Mouse (Mus musculus): ENCODE measurements around the gene Traf3.

Gene Traf3

GRCm38 (mm10) chr12:111314273-111314672 is 148.1 kb downstream of the Traf3 start:
- no peak for DNase-seq (ENCODE audit: low read depth)

All from 416B (cell line).